Mouse (Mus musculus): ENCODE measurements around the gene Ldlrad3. TPM values are rescaled to one million over a fixed set of nuclear protein-coding genes. Genes with fewer than 3 reads are reported as not detected.

Gene Ldlrad3
- polyA plus RNA-seq, 1 experiment from 2014 or later: 4.6 TPM

GRCm38 (mm10) chr2:102153516-102153915 lies 32.7 kb downstream of the Ldlrad3 start:
- no peak overlapping the region for H3K4me2 ChIP-seq (ENCODE audit: low read depth, low read length)
- no peaks in the 10 kb centered on the region for H3K36me3 ChIP-seq (replicated peaks; ENCODE audit: insufficient read depth, low read length)
- H3K9ac ChIP-seq (replicated peaks): no peak overlapping the region
- H3K4me3 ChIP-seq (ENCODE audit: low read depth, low read length): no peak overlapping the region
- TF ChIP-seq CTCF (IDR thresholded peaks at IDR 0.05; ENCODE audit: low read depth): no peak
- TF ChIP-seq EP300 (IDR thresholded peaks at IDR 0.05; ENCODE audit: low read depth): no peak
- no peak for ATAC-seq
- WGBS (ENCODE audit: insufficient replicate concordance): 64% methylated on average over 4 of the region's 4 CpGs
- no peaks in the 10 kb centered on the region for H3K9me3 ChIP-seq (ENCODE audit: low read length)
- H3K27ac ChIP-seq (ENCODE audit: low read depth): no peak overlapping the region
- H3K27me3 ChIP-seq (ENCODE audit: insufficient read depth, low read length): no peaks in the 10 kb centered on the region
- DNase-seq: no peak
- H3K4me1 ChIP-seq (ENCODE audit: insufficient read depth): peaks cover 36% of the 10 kb centered on the region

- 73% methylated on average over 5 of the region's 5 CpGs for WGBS (ENCODE audit: insufficient replicate concordance)
- Histone ChIP-seq H3K27me3 (ENCODE audit: insufficient read depth, low read length) (no peaks in the 10 kb centered on the region), H3K36me3 (replicated peaks; ENCODE audit: insufficient read depth, low read length) (no peaks in the 10 kb centered on the region), H3K9me3 (ENCODE audit: low read length) (no peaks in the 10 kb centered on the region), H3K4me1 (ENCODE audit: insufficient read depth) (peaks cover 39% of the 10 kb centered on the region), H3K27ac (ENCODE audit: low read depth) (no peak overlapping the region), H3K4me3 (ENCODE audit: low read depth, low read length) (no peak overlapping the region), H3K4me2 (ENCODE audit: low read depth, low read length) (no peak overlapping the region), H3K9ac (replicated peaks) (no peak overlapping the region)
- ATAC-seq (no peak), DNase-seq (no peak)
- no peak for TF ChIP-seq CTCF (IDR thresholded peaks at IDR 0.05; ENCODE audit: low read depth)
- no peak for TF ChIP-seq EP300 (IDR thresholded peaks at IDR 0.05; ENCODE audit: low read depth)
Measured at GRCm38 (mm10) chr2:102152851-102153250, 33.3 kb downstream of the Ldlrad3 start.

- TF ChIP-seq CTCF (IDR thresholded peaks at IDR 0.05; ENCODE audit: low read depth): no peak
- no peak for TF ChIP-seq EP300 (IDR thresholded peaks at IDR 0.05; ENCODE audit: low read depth)
- H3K9ac ChIP-seq (replicated peaks): no peak overlapping the region
- H3K27me3 ChIP-seq (ENCODE audit: insufficient read depth, low read length): no peaks in the 10 kb centered on the region
- no peak overlapping the region for H3K4me2 ChIP-seq (ENCODE audit: low read depth, low read length)
- H3K27ac ChIP-seq (ENCODE audit: low read depth): no peak overlapping the region
- H3K36me3 ChIP-seq (replicated peaks; ENCODE audit: insufficient read depth, low read length): no peaks in the 10 kb centered on the region
- 82% methylated on average over 2 of the region's 2 CpGs for whole genome bisulfite sequencing (ENCODE audit: insufficient replicate concordance)
- peaks cover 21% of the 10 kb centered on the region for H3K4me1 ChIP-seq (ENCODE audit: insufficient read depth)
- no peaks in the 10 kb centered on the region for H3K9me3 ChIP-seq (ENCODE audit: low read length)
- no peak overlapping the region for H3K4me3 ChIP-seq (ENCODE audit: low read depth, low read length)
- ATAC-seq (no peak), DNase-seq (no peak)
Measured at GRCm38 (mm10) chr2:102149058-102149457, 37.1 kb downstream of the Ldlrad3 start.

GRCm38 (mm10) chr2:102148093-102148492 lies 38.1 kb downstream of the Ldlrad3 start:
- Histone ChIP-seq H3K4me1 (ENCODE audit: insufficient read depth) (peaks cover 16% of the 10 kb centered on the region; the same call in 1 of the 2 replicates), H3K4me2 (ENCODE audit: low read depth, low read length) (no peak overlapping the region), H3K27ac (ENCODE audit: low read depth) (no peak overlapping the region), H3K36me3 (replicated peaks; ENCODE audit: insufficient read depth, low read length) (no peaks in the 10 kb centered on the region), H3K27me3 (ENCODE audit: insufficient read depth, low read length) (no peaks in the 10 kb centered on the region), H3K9me3 (ENCODE audit: low read length) (no peaks in the 10 kb centered on the region), H3K4me3 (ENCODE audit: low read depth, low read length) (no peak overlapping the region), H3K9ac (replicated peaks) (no peak overlapping the region)
- ATAC-seq: no peak
- no peak for TF ChIP-seq EP300 (IDR thresholded peaks at IDR 0.05; ENCODE audit: low read depth)
- TF ChIP-seq CTCF (IDR thresholded peaks at IDR 0.05; ENCODE audit: low read depth): no peak
- 70% methylated on average over 6 of the region's 6 CpGs for WGBS (ENCODE audit: insufficient replicate concordance)
- no peak for DNase-seq

GRCm38 (mm10) chr2:102147561-102147960 lies 38.6 kb downstream of the Ldlrad3 start:
- no peak overlapping the region for H3K4me2 ChIP-seq (ENCODE audit: low read depth, low read length)
- H3K9ac ChIP-seq (replicated peaks): no peak overlapping the region
- peaks cover 20% of the 10 kb centered on the region for H3K4me1 ChIP-seq (ENCODE audit: insufficient read depth)
- ATAC-seq (no peak), DNase-seq (no peak)
- TF ChIP-seq CTCF (IDR thresholded peaks at IDR 0.05; ENCODE audit: low read depth) (no peak), EP300 (IDR thresholded peaks at IDR 0.05; ENCODE audit: low read depth) (no peak)
- no peaks in the 10 kb centered on the region for H3K9me3 ChIP-seq (ENCODE audit: low read length)
- H3K27me3 ChIP-seq (ENCODE audit: insufficient read depth, low read length): no peaks in the 10 kb centered on the region
- no peaks in the 10 kb centered on the region for H3K36me3 ChIP-seq (replicated peaks; ENCODE audit: insufficient read depth, low read length)
- no peak overlapping the region for H3K4me3 ChIP-seq (ENCODE audit: low read depth, low read length)
- no peak overlapping the region for H3K27ac ChIP-seq (ENCODE audit: low read depth)
- 76% methylated on average over 4 of the region's 4 CpGs for WGBS (ENCODE audit: insufficient replicate concordance)

- ATAC-seq: no peak
Measured at GRCm38 (mm10) chr2:102146386-102146785, 39.8 kb downstream of the Ldlrad3 start.

GRCm38 (mm10) chr2:102145036-102145435 lies 41.1 kb downstream of the Ldlrad3 start:
- no peak overlapping the region for H3K27ac ChIP-seq (ENCODE audit: low read depth)
- ATAC-seq (no peak), DNase-seq (no peak)
- no peak overlapping the region for H3K4me3 ChIP-seq (ENCODE audit: low read depth, low read length)
- 74% methylated on average over 3 of the region's 3 CpGs for WGBS (ENCODE audit: insufficient replicate concordance)
- H3K36me3 ChIP-seq (replicated peaks; ENCODE audit: insufficient read depth, low read length): no peaks in the 10 kb centered on the region
- H3K27me3 ChIP-seq (ENCODE audit: insufficient read depth, low read length): no peaks in the 10 kb centered on the region
- H3K4me1 ChIP-seq (ENCODE audit: insufficient read depth): peaks cover 19% of the 10 kb centered on the region
- H3K9ac ChIP-seq (replicated peaks): no peak overlapping the region
- no peaks in the 10 kb centered on the region for H3K9me3 ChIP-seq (ENCODE audit: low read length)
- TF ChIP-seq EP300 (IDR thresholded peaks at IDR 0.05; ENCODE audit: low read depth) (no peak), CTCF (IDR thresholded peaks at IDR 0.05; ENCODE audit: low read depth) (no peak)
- H3K4me2 ChIP-seq (ENCODE audit: low read depth, low read length): no peak overlapping the region

More at GRCm38 (mm10) chr2:102146386-102146785, 39.8 kb downstream of the Ldlrad3 start:
- H3K27ac ChIP-seq (ENCODE audit: low read depth): no peak overlapping the region
- H3K4me1 ChIP-seq (ENCODE audit: insufficient read depth): peaks cover 24% of the 10 kb centered on the region
- TF ChIP-seq EP300 (IDR thresholded peaks at IDR 0.05; ENCODE audit: low read depth) (no peak), CTCF (IDR thresholded peaks at IDR 0.05; ENCODE audit: low read depth) (no peak)
- no peaks in the 10 kb centered on the region for H3K9me3 ChIP-seq (ENCODE audit: low read length)
- 54% methylated on average over 8 of the region's 8 CpGs for WGBS (ENCODE audit: insufficient replicate concordance)
- H3K27me3 ChIP-seq (ENCODE audit: insufficient read depth, low read length): no peaks in the 10 kb centered on the region
- no peak overlapping the region for H3K9ac ChIP-seq (replicated peaks)
- peak overlapping the region; percentile 0; the same call in 1 of the 2 replicates for H3K4me3 ChIP-seq (ENCODE audit: low read depth, low read length)
- DNase-seq: no peak
- peak overlapping the region; percentile 30; the same call in 1 of the 2 replicates for H3K4me2 ChIP-seq (ENCODE audit: low read depth, low read length)
- H3K36me3 ChIP-seq (replicated peaks; ENCODE audit: insufficient read depth, low read length): no peaks in the 10 kb centered on the region

Data from liver, postnatal 0 days (tissue).